Mouse (Mus musculus) monocyte, adult 5-6 weeks (primary cell): ENCODE measurements around the gene Ggt1. TPM values are rescaled to one million over a fixed set of nuclear protein-coding genes. Genes with fewer than 3 reads are reported as not detected.

ENCODE experiments used
- ATAC-seq: fragments of 153-309, 156-312 bp; replicated peaks from 2 replicates; pipeline ENCODE4 v1.8.0; 2017; ENCODE audit warnings: mild to moderate bottlenecking; ENCODE audit not compliant: low TSS enrichment, insufficient number of reproducible peaks, severe bottlenecking, poor library complexity, low FRiP score
- total RNA-seq: library from RNA; stranded (forward); fragments of 200-1000, 200-491, 200-594 nt; gene quantifications from 3 replicates; pipeline ENCODE4 v1.2.3, GENCODE M21; 2017

Ggt1 gene
- total RNA-seq, 1 experiment from 2014 or later: not detected

DNA sequence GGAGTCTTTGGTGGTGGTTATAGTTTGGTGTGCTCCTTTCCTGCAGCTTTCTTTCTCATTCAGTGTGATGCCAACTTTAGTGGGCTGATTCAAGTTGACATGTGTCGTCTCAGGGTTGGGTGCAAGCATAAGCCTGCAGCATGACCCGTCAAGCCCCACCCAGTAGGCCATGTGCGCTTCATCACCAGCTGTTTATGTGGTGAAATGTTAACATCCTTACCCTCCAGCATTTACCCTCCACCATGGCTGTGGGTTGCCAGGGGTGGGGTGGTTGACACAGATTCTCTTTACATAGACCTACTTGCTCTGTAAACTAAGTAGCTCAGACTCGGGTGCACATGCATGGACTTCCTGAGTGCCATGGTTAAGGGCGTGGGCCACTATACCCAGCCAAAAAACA, 25.3 kb upstream of the Ggt1 start:
- ATAC-seq: no peak

GRCm38 (mm10) chr10:75547901-75548300, 13.5 kb upstream of the Ggt1 start:
- no peak for ATAC-seq

DNA sequence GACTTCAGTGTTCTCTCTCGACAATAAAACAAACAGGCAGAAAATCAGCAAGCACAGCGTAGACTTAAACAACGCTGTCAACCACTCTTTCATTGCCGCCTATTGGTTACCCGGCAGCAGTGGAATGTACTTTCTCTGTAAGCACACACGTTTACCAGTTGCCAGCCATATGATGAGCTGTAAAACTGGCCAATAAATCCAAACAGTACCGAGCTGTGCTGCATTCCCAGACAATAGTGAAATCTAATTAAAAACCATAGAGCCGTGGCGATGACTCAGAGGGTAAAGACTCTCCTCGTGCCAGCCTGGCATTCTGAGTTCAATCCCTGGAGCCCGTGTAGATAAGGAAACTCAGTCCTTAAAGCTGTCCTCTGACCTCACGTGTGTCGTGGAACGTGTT, 12.9 kb upstream of the Ggt1 start:
- ATAC-seq: no peak

- no peak for ATAC-seq
Observed at GRCm38 (mm10) chr10:75549886-75550285, 11.5 kb upstream of the Ggt1 start.

DNA sequence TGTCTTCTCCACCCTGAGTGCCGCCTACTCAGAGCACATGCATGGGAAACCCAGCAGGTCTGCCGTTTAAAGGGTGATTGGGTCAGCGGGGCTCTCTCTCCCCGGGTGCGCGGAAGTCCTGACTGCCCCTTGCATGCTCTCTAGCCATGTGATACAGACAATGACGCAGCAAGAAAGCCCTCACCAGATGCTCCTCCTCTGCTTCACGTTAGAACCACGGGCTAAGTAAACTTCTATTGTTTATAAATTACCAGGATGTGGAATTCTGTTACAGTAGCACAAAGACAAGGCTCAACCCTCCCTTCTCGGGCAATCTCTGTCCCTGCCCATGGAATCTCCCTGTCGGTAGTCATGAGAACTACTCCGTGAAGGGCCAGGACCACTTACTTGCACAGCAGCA, 10.2 kb upstream of the Ggt1 start:
- ATAC-seq: 0 out of 2 replicates have a peak, but pooled peaks have one; percentile 38

DNA sequence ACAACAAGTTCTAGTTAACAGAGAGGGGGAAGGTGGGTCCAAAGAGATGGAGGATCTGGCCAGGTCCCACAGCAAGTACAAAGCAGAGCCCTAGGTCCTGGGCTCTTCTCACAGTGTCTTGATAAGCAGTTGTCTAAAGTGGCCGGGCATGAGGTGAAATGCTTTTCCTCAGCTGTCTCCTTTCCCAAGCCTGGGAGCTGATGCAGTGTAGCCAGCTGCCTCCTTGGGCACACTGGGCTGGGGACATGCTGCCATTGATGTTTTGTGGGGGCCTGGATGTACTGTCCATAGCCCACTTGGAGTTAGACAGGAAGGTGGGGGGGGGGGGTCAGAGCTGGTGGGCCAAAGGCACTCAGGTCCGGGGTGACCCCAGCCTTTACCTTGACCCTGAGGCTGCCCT, 9.3 kb upstream of the Ggt1 start:
- no peak for ATAC-seq

GRCm38 (mm10) chr10:75552701-75553450, 8.5 kb upstream of the Ggt1 start:
- 0 out of 2 replicates have a peak, but pooled peaks have one; percentile 11 for ATAC-seq

DNA sequence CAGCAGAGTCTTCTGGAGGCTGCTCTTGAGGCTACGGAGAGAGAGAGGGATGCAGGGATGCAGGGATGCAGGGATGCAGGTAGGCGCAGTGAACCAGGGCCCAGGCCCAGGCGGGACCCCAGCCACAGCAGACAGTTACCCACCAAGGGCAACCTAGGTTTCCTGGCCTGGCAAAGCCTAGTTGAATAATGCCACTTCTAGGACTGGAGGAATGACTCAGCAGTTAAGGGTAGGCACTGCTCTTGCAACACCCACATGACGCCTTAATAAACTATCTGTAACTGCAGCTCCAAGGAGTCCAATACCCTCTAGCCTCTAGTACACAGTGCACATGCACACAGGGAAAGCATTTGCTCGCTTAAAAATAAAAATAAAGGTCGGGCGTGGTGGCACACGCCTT, 7.3 kb upstream of the Ggt1 start:
- no peak for ATAC-seq

- no peak for ATAC-seq
Observed at GRCm38 (mm10) chr10:75555557-75555956, 5.8 kb upstream of the Ggt1 start.

GRCm38 (mm10) chr10:75556026-75556425, 5.4 kb upstream of the Ggt1 start:
- no peak for ATAC-seq

- no peak for ATAC-seq
Observed at GRCm38 (mm10) chr10:75558515-75558914, 2.9 kb upstream of the Ggt1 start.

DNA sequence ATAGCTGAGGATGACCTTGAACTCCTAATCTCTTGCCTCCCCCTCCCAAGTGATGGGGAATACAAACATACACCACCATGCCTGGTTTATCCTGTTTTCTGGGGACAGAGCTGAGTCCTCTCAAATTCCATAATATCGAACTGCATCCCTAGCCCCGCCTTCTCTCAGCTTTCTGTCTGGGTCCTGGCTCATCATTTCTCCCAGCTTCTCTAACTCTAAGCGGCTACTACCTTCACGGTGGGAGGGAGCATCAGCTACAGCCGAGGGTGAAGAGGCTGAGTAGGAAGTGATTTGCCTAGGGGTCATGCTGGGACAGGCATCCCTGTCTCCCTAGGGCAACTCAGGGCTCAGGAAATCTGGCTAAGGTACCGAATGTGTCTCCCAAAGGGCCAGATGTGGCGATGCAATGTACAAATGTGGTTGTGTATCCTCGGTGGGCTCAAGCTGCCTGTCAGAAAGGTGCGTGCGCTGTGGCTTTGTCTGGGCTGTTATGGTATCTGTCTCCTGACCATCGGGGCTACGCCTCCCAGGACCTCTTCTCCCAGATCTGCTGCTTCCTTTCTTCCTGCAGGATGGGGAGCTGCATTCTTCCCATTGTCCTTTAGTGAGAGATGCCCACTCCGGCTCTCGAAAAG, 2.2 kb upstream of the Ggt1 start:
- no peak for ATAC-seq

DNA sequence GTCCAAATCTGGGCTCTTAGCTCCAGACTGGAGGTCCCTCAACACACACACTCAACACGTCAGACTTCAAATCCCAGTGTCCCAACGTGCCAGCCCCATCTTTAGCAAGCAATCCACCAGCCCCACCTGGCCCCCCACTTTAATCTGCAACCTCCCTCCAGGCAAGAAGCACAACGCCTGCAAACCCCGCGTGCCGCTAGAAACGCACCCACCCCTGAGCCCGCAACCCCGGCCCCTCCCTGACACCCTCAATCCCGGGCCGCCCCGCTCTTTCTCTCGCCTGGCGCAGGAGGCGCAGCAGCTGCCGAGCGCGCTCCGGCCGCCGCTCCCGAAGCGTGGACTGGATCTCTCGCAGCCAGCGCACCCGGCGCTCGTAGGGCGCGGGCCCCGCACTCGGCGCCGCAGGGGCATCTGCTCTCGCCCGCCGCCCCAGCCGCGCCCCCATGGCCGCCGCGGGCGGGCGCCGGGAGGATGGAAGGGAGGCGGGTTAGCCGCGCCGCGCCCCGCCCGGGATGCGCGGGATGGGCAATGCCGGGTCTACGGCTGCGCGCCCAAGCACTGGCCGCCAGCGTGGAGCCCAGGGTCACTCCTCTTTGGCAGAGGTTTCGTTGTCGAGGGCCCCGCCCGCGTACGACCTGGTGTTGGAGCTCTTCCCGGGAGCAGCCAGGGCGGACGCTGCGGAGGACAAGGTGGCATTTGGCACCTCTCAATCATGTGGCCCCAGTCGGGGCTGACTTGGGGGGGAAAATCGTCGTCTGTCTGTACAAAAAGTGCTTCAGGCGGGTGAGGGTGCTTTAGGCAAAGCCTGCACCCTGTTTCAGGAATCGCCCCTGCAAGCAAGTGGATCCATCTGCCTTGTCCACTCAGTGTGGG, 1.5 kb upstream of the Ggt1 start, which contains the start of gene Lrrc75b:
Gene Lrrc75b, minus strand, starts transcription at position 655 of the 873 bp plus-strand sequence.
- no peak for ATAC-seq

- no peak for ATAC-seq
Observed at GRCm38 (mm10) chr10:75560549-75560899, 880 bp upstream of the Ggt1 start.

DNA sequence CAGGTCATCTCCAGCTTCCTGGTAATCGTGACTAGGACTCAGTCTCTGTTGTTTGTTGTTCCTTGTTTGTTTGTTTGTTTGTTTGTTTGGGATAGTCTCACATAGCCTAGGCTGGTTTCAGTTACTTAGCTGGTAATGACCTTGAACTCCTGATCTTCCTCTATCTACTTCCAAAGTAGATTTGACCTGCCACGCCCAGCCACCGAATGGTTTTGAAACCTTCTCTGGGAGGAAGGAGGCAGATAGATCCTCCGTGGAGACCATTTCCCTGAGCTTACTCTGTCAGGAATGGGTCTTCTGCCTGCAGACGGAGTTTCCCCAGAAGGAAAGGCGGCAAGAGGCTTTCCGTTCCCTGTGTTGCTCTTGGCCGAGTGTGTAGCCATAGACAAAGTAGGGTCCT, 1.2 kb downstream of the Ggt1 start:
- no peak for ATAC-seq

GRCm38 (mm10) chr10:75564687-75565265, 3.4 kb downstream of the Ggt1 start:
- ATAC-seq: no peak

- peak; percentile 59 for ATAC-seq
Observed at GRCm38 (mm10) chr10:75565436-75565835, 4.0 kb downstream of the Ggt1 start.

DNA sequence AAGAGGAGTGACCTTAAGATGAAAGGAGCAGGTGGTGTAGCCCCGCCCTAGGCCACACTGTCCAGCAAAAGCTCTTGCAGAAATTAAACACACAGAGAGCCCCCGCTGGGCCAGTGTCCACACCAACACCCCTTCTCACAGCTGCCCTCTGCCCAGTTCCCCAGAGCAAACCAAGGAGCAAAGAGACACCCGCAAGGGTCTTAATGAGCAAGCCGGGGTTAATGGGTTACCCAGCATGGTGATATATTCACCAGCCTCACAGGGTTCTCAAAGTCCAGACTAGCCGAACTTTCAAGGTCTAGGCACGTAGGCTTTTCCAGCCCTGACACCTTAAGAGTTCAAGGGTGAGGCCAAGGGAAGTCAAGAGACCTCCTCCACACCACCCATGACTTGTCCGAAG, 4.5 kb downstream of the Ggt1 start:
- ATAC-seq: no peak

- no peak for ATAC-seq
Observed at GRCm38 (mm10) chr10:75566321-75566720, 4.9 kb downstream of the Ggt1 start.
